Mouse (Mus musculus): Measurements from ENCODE around the gene Plcl1. TPM values are rescaled to one million over a fixed set of nuclear protein-coding genes. Genes with fewer than 3 reads are reported as not detected.

The Plcl1 gene
- polyA plus RNA-seq, 2 experiments = 0.05 to 0.12 TPM

- no peaks in the 10 kb centered on the region for H3K27me3 ChIP-seq (ENCODE audit: control insufficient read depth, insufficient read depth, low read length)
- TF ChIP-seq EP300 (IDR thresholded peaks at IDR 0.05; ENCODE audit: low read depth) (no peak), CTCF (IDR thresholded peaks at IDR 0.05; ENCODE audit: low read depth) (no peak)
- no peaks in the 10 kb centered on the region for H3K4me1 ChIP-seq (replicated peaks; ENCODE audit: control insufficient read depth in 2 of 2, insufficient read depth in 2 of 2, low read length in 1 of 2)
- no peak for DNase-seq (ENCODE audit: low read depth in 3 of 3, low spot score in 3 of 3)
- WGBS (ENCODE audit: insufficient replicate concordance) = 70% methylated on average over 5 of the region's 5 CpGs
- ATAC-seq (ENCODE audit: insufficient read depth) = no peak
- H3K4me2 ChIP-seq (ENCODE audit: low read depth) = no peak overlapping the region
- H3K9me3 ChIP-seq (ENCODE audit: control insufficient read depth, low read length) = no peaks in the 10 kb centered on the region
- H3K27ac ChIP-seq = no peak overlapping the region
- no peak overlapping the region for H3K9ac ChIP-seq (replicated peaks)
- H3K36me3 ChIP-seq (replicated peaks; ENCODE audit: control insufficient read depth, insufficient read depth, low read depth) = no peaks in the 10 kb centered on the region
- no peak overlapping the region for H3K4me3 ChIP-seq (ENCODE audit: insufficient read depth in 1 of 2, low read depth in 2 of 2, low read length in 2 of 2)
These were observed 40.6 kb downstream of the Plcl1 start for GRCm38 (mm10) chr1:55446273-55446672.

- WGBS (ENCODE audit: insufficient replicate concordance) = 35% methylated on average over 2 of the region's 2 CpGs
- Histone ChIP-seq H3K4me1 (replicated peaks; ENCODE audit: control insufficient read depth in 2 of 2, insufficient read depth in 2 of 2, low read length in 1 of 2) (no peaks in the 10 kb centered on the region), H3K4me3 (ENCODE audit: insufficient read depth in 1 of 2, low read depth in 2 of 2, low read length in 2 of 2) (no peak overlapping the region), H3K4me2 (ENCODE audit: low read depth) (no peak overlapping the region), H3K9me3 (ENCODE audit: control insufficient read depth, low read length) (no peaks in the 10 kb centered on the region), H3K9ac (replicated peaks) (no peak overlapping the region), H3K27me3 (ENCODE audit: control insufficient read depth, insufficient read depth, low read length) (no peaks in the 10 kb centered on the region), H3K27ac (no peak overlapping the region), H3K36me3 (replicated peaks; ENCODE audit: control insufficient read depth, insufficient read depth, low read depth) (no peaks in the 10 kb centered on the region)
- TF ChIP-seq CTCF (IDR thresholded peaks at IDR 0.05; ENCODE audit: low read depth) = no peak
- no peak for TF ChIP-seq EP300 (IDR thresholded peaks at IDR 0.05; ENCODE audit: low read depth)
- no peak for DNase-seq (ENCODE audit: low read depth in 3 of 3, low spot score in 3 of 3)
- no peak for ATAC-seq (ENCODE audit: insufficient read depth)
These were observed 41.2 kb downstream of the Plcl1 start for GRCm38 (mm10) chr1:55446876-55447275.

- DNase-seq (ENCODE audit: low read depth in 3 of 3, low spot score in 3 of 3) (no peak), ATAC-seq (ENCODE audit: insufficient read depth) (no peak)
- no peak for TF ChIP-seq EP300 (IDR thresholded peaks at IDR 0.05; ENCODE audit: low read depth)
- TF ChIP-seq CTCF (IDR thresholded peaks at IDR 0.05; ENCODE audit: low read depth) = peak; percentile 62
These were observed 41.9 kb downstream of the Plcl1 start for GRCm38 (mm10) chr1:55447661-55448060.

GRCm38 (mm10) chr1:55448104-55448503 is 42.4 kb downstream of the Plcl1 start:
- WGBS (ENCODE audit: insufficient replicate concordance) = 58% methylated on average over 1 of the region's 1 CpGs
- H3K27me3 ChIP-seq (ENCODE audit: control insufficient read depth, insufficient read depth, low read length) = no peaks in the 10 kb centered on the region
- no peak for ATAC-seq (ENCODE audit: insufficient read depth)
- DNase-seq (ENCODE audit: low read depth in 3 of 3, low spot score in 3 of 3) = no peak
- no peak overlapping the region for H3K9ac ChIP-seq (replicated peaks)
- H3K4me1 ChIP-seq (replicated peaks; ENCODE audit: control insufficient read depth in 2 of 2, insufficient read depth in 2 of 2, low read length in 1 of 2) = no peaks in the 10 kb centered on the region
- no peak overlapping the region for H3K27ac ChIP-seq
- no peaks in the 10 kb centered on the region for H3K9me3 ChIP-seq (ENCODE audit: control insufficient read depth, low read length)
- no peak overlapping the region for H3K4me2 ChIP-seq (ENCODE audit: low read depth)
- no peaks in the 10 kb centered on the region for H3K36me3 ChIP-seq (replicated peaks; ENCODE audit: control insufficient read depth, insufficient read depth, low read depth)
- no peak for TF ChIP-seq EP300 (IDR thresholded peaks at IDR 0.05; ENCODE audit: low read depth)
- TF ChIP-seq CTCF (IDR thresholded peaks at IDR 0.05; ENCODE audit: low read depth) = no peak
- no peak overlapping the region for H3K4me3 ChIP-seq (ENCODE audit: insufficient read depth in 1 of 2, low read depth in 2 of 2, low read length in 2 of 2)

More at GRCm38 (mm10) chr1:55447661-55448060, 41.9 kb downstream of the Plcl1 start:
- no peak overlapping the region for H3K9ac ChIP-seq (replicated peaks)
- H3K36me3 ChIP-seq (replicated peaks; ENCODE audit: control insufficient read depth, insufficient read depth, low read depth) = no peaks in the 10 kb centered on the region
- no peak overlapping the region for H3K27ac ChIP-seq
- no peaks in the 10 kb centered on the region for H3K27me3 ChIP-seq (ENCODE audit: control insufficient read depth, insufficient read depth, low read length)
- no peaks in the 10 kb centered on the region for H3K9me3 ChIP-seq (ENCODE audit: control insufficient read depth, low read length)
- 66% methylated on average over 2 of the region's 2 CpGs for WGBS (ENCODE audit: insufficient replicate concordance)
- no peak overlapping the region for H3K4me2 ChIP-seq (ENCODE audit: low read depth)
- H3K4me3 ChIP-seq (ENCODE audit: insufficient read depth in 1 of 2, low read depth in 2 of 2, low read length in 2 of 2) = no peak overlapping the region
- no peaks in the 10 kb centered on the region for H3K4me1 ChIP-seq (replicated peaks; ENCODE audit: control insufficient read depth in 2 of 2, insufficient read depth in 2 of 2, low read length in 1 of 2)

GRCm38 (mm10) chr1:55449779-55450178 is 44.1 kb downstream of the Plcl1 start:
- TF ChIP-seq EP300 (IDR thresholded peaks at IDR 0.05; ENCODE audit: low read depth) (no peak), CTCF (IDR thresholded peaks at IDR 0.05; ENCODE audit: low read depth) (no peak)
- ATAC-seq (ENCODE audit: insufficient read depth) = no peak
- Histone ChIP-seq H3K4me3 (ENCODE audit: insufficient read depth in 1 of 2, low read depth in 2 of 2, low read length in 2 of 2) (no peak overlapping the region), H3K27me3 (ENCODE audit: control insufficient read depth, insufficient read depth, low read length) (no peaks in the 10 kb centered on the region), H3K27ac (no peak overlapping the region), H3K4me1 (replicated peaks; ENCODE audit: control insufficient read depth in 2 of 2, insufficient read depth in 2 of 2, low read length in 1 of 2) (no peaks in the 10 kb centered on the region), H3K36me3 (replicated peaks; ENCODE audit: control insufficient read depth, insufficient read depth, low read depth) (no peaks in the 10 kb centered on the region), H3K9me3 (ENCODE audit: control insufficient read depth, low read length) (no peaks in the 10 kb centered on the region), H3K9ac (replicated peaks) (no peak overlapping the region), H3K4me2 (ENCODE audit: low read depth) (no peak overlapping the region)
- DNase-seq (ENCODE audit: low read depth in 3 of 3, low spot score in 3 of 3) = no peak
- 63% methylated on average over 3 of the region's 3 CpGs for WGBS (ENCODE audit: insufficient replicate concordance)

Measured in liver, embryonic 14.5 days (tissue).